Mouse (Mus musculus) adrenal gland, postnatal 36 days (tissue): Measurements from ENCODE around the gene Trim3. TPM values are rescaled to one million over a fixed set of nuclear protein-coding genes. Genes with fewer than 3 reads are reported as not detected.

Experiments used
- DNase-seq, 2 experiments: peaks; one replicate each; pipeline ENCODE4 v3.0.0; 2021; ENCODE audit warnings: mixed read lengths in 1 of 2
- total RNA-seq, 2 experiments: library from RNA; stranded (reverse); gene quantifications; 2 replicates each; pipeline ENCODE4 v1.2.3; 2021

Gene Trim3
- total RNA-seq, 2 experiments from 2014 or later: 24.6 to 30.9 TPM

DNA sequence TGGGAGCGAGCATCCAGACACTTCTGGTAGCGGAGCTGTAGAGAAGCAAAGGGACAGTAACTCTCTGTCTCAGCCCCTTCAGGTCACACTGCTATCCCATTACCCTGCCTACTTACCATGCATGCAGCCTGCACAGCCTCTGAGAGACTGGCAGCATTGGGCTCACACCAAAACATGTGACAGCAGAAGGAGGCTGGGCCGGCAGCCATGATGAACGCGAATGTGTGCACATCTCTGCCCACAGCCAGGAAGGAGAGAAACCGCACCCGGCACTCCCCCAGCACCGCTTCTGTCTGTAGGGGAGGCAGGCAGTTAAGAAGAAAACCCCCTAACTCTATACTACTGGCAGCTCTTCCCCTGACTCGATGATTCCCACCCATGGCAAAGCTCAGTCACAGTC, 74.4 kb downstream of the Trim3 start:
- no peak for DNase-seq

DNA sequence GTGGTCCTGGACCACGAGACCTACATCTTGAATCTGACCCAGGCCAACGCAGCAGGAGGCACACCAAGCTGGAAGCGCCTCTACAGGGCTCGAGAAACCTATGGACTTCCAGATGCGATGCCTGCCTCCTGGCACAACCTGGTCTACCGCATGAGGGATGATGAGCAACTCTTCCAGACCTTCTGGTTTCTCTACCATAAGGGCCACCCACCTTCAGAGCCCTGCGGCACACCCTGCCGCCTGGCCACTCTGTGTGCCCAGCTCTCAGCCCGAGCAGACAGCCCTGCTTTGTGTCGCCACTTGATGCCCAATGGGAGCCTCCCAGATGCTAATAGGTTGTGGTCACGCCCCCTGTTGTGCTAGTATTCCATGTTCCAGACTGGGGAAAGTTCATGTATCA, 75.7 kb downstream of the Trim3 start:
- no peak for DNase-seq

DNA sequence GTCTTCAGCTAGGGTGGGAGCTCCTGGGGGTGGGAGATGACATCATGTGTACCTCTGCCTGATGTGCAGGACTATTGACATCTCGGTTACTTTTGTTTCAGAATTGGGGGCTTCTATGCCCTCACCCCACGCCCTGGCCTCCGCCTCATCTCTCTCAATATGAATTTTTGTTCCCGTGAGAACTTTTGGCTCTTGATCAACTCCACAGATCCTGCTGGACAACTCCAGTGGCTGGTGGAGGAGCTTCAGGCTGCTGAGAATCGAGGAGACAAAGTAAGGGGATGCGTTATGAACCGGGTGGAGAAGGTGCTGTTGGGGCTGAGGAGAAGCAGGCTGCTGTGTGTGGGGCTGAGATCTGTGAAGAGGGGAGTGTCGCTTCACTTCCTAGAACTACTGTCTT, 77.0 kb downstream of the Trim3 start:
- no peak for DNase-seq

DNA sequence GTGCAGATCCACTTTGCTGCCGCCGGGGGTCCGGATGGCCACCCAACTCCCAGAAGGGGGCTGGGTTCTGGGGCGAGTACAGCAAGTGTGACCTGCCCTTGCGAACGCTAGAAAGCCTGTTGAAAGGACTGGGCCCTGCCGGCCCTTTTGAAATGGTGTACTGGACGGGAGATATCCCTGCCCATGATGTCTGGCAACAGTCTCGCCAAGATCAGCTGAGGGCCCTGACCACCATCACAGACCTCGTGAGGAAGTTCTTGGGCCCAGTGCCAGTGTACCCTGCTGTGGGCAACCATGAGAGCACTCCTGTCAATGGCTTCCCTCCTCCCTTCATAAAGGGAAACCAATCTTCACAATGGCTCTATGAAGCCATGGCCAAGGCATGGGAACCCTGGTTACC, 77.8 kb downstream of the Trim3 start:
- no peak for DNase-seq

Other genes with a start within 250 kb of the Trim3 start
- 10 to 100 TPM; 25.9 to 27.1 TPM for gene Fam160a2, start 233.5 kb downstream of the Trim3 start, total RNA-seq
- gene Cnga4, start 229.0 kb downstream of the Trim3 start, total RNA-seq: not detected
- gene Cckbr, start 207.8 kb downstream of the Trim3 start, total RNA-seq: not detected
- gene Cavin3, start 151.3 kb downstream of the Trim3 start, total RNA-seq: 10 to 100 TPM; 60.2 to 76.0 TPM
- gene Smpd1, start 79.2 kb downstream of the Trim3 start, total RNA-seq: 10 to 100 TPM; 47.3 to 53.0 TPM
- 10 to 100 TPM; 11.4 to 11.5 TPM for gene Apbb1, start 51.9 kb downstream of the Trim3 start, total RNA-seq
- 1 to 10 TPM in 1 of 2 experiments, under 1 TPM in 1; 0.23 to 1.6 TPM for gene Hpx, start 33.4 kb downstream of the Trim3 start, total RNA-seq
- gene Timm10b, start 6.5 kb upstream of the Trim3 start, total RNA-seq: 100 to 1,000 TPM; 101 to 139 TPM
- 10 to 100 TPM; 53.4 to 54.9 TPM for gene Arfip2, start 6.8 kb upstream of the Trim3 start, total RNA-seq
- 1 to 10 TPM; 3.9 to 8.4 TPM for gene Gm45799, start 7.0 kb upstream of the Trim3 start, total RNA-seq
- gene Dnhd1, start 17.3 kb upstream of the Trim3 start, total RNA-seq: 1 to 10 TPM; 1.6 to 2.3 TPM
- gene Ilk, start 103.0 kb upstream of the Trim3 start, total RNA-seq: 100 to 1,000 TPM; 145 to 159 TPM
- gene Rrp8, start 103.8 kb upstream of the Trim3 start, total RNA-seq: 10 to 100 TPM; 17.9 to 22.5 TPM
- gene Taf10, start 110.8 kb upstream of the Trim3 start, total RNA-seq: 100 to 1,000 TPM; 209 to 217 TPM
- 100 to 1,000 TPM in 1 of 2 experiments, 10 to 100 TPM in 1; 99.2 to 113 TPM for gene Tpp1, start 118.7 kb upstream of the Trim3 start, total RNA-seq
- 1 to 10 TPM; 7.5 to 8.0 TPM for gene Dchs1, start 154.1 kb upstream of the Trim3 start, total RNA-seq
- gene Mrpl17, start 177.5 kb upstream of the Trim3 start, total RNA-seq: 100 to 1,000 TPM; 202 to 215 TPM